Mouse (Mus musculus) heart, embryonic 14.5 days (tissue): Measurements from ENCODE around the gene Tns3. TPM values are rescaled to one million over a fixed set of nuclear protein-coding genes. Genes with fewer than 3 reads are reported as not detected.

Experiments used
- ATAC-seq: fragments of 200-750 bp; cut with Nextera tagmentation; 2 replicates; pipeline ENCODE4 v1.8.0; 2017; ENCODE audit warnings: low read depth, moderate TSS enrichment; ENCODE audit not compliant: insufficient number of reproducible peaks, insufficient read depth, low FRiP score
- H3K27ac ChIP-seq, 2 experiments: fragments of 200-500 bp in 1 of 2; fragments of 300-500 bp in 1 of 2; sonication (generic) in 1 of 2; replicated peaks in 1 of 2; 2 replicates each; pipeline ENCODE4 v1.5.1; 2012 to 2014; ENCODE audit warnings: low read depth in 2 of 2, low read length in 2 of 2, control low read depth in 1 of 2, mild to moderate bottlenecking in 1 of 2, mixed read lengths in 1 of 2; ENCODE audit not compliant: control insufficient read depth in 1 of 2, insufficient read depth in 1 of 2
- H3K27me3 ChIP-seq: fragments of 300-500 bp; sonication (generic); 2 replicates; pipeline ENCODE4 v1.6.1; 2014; ENCODE audit warnings: mild to moderate bottlenecking, low read length, control low read depth; ENCODE audit not compliant: control insufficient read depth, insufficient read depth
- H3K36me3 ChIP-seq: fragments of 300-500 bp; sonication (generic); 2 replicates; pipeline ENCODE4 v1.6.1; 2014; ENCODE audit warnings: mild to moderate bottlenecking, control low read depth, low read length, mixed read lengths; ENCODE audit not compliant: control insufficient read depth, insufficient read depth
- H3K4me1 ChIP-seq, 2 experiments: fragments of 200-500 bp in 1 of 2; fragments of 300-500 bp in 1 of 2; sonication (generic) in 1 of 2; 2 replicates each; pipeline ENCODE4 v1.6.1; 2012 to 2014; ENCODE audit warnings: low read length in 2 of 2, control low read depth in 1 of 2, mixed read lengths in 1 of 2; ENCODE audit not compliant: control insufficient read depth in 2 of 2, insufficient read depth in 2 of 2
- H3K4me2 ChIP-seq: fragments of 300-500 bp; sonication (generic); 2 replicates; pipeline ENCODE4 v1.6.1; 2014; ENCODE audit warnings: mild to moderate bottlenecking, low read length
- H3K4me3 ChIP-seq, 2 experiments: fragments of 200-500 bp in 1 of 2; fragments of 300-500 bp in 1 of 2; sonication (generic) in 1 of 2; 2 replicates each; pipeline ENCODE4 v1.5.1; 2012 to 2014; ENCODE audit warnings: low read length in 2 of 2, mild to moderate bottlenecking in 2 of 2, control low read depth in 1 of 2, low read depth in 1 of 2, moderate library complexity in 1 of 2; ENCODE audit not compliant: control insufficient read depth in 1 of 2, insufficient read depth in 1 of 2
- H3K9ac ChIP-seq: fragments of 300-500 bp; sonication (generic); 2 replicates; pipeline ENCODE4 v1.6.1; 2014; ENCODE audit warnings: mild to moderate bottlenecking, low read length
- H3K9me3 ChIP-seq: fragments of 300-500 bp; sonication (generic); 2 replicates; pipeline ENCODE4 v1.6.1; 2016; ENCODE audit warnings: low read length, control low read depth; ENCODE audit not compliant: control insufficient read depth
- WGBS: fragments of 180-500 bp; shearing (Covaris S2); extraction: QIAGEN DNeasy Blood & Tissue Kit; methylation state at CpG from one replicate; pipeline ENCODE4 v1.1.7; 2014; 5-methylcytosine and 5-hydroxymethylcytosine counted together
- polyA plus RNA-seq: library from polyadenylated mRNA; unstranded; fragments of >200 nt; fragmentation: Nextera tagmentation; extraction: Ambion mirVana; gene quantifications from 2 replicates; pipeline ENCODE4 v1.2.1, GENCODE M21; 2014

Tns3 gene
- polyA plus RNA-seq, 1 experiment from 2014 or later = 14.1 TPM

GRCm38 (mm10) chr11:8585686-8586085 lies 78.6 kb downstream of the Tns3 start:
- H3K27me3 ChIP-seq = no peaks in the 10 kb centered on the region
- H3K4me2 ChIP-seq = no peak overlapping the region
- peak overlapping the region; percentile 17 to 39; a peak in 1 of 4 replicates for H3K27ac ChIP-seq
- WGBS = 53% methylated on average over 3 of the region's 3 CpGs
- no peaks in the 10 kb centered on the region for H3K36me3 ChIP-seq
- H3K4me3 ChIP-seq = no peak overlapping the region
- peaks cover 28 to 48% of the 10 kb centered on the region in 2 experiments for H3K4me1 ChIP-seq
- ATAC-seq = no peak
- H3K9me3 ChIP-seq = no peaks in the 10 kb centered on the region
- no peak overlapping the region for H3K9ac ChIP-seq

- Histone ChIP-seq H3K4me3 (no peak overlapping the region), H3K4me2 (no peak overlapping the region), H3K9ac (no peak overlapping the region), H3K27me3 (no peaks in the 10 kb centered on the region), H3K36me3 (no peaks in the 10 kb centered on the region), H3K4me1 (peaks cover 34 to 56% of the 10 kb centered on the region in 2 experiments), H3K27ac (peak overlapping the region; percentile 29 to 39; a peak in 2 of 4 replicates), H3K9me3 (no peaks in the 10 kb centered on the region)
- 41% methylated on average over 1 of the region's 1 CpGs for WGBS
- no peak for ATAC-seq
Observed at GRCm38 (mm10) chr11:8584925-8585324, 79.4 kb downstream of the Tns3 start.

DNA sequence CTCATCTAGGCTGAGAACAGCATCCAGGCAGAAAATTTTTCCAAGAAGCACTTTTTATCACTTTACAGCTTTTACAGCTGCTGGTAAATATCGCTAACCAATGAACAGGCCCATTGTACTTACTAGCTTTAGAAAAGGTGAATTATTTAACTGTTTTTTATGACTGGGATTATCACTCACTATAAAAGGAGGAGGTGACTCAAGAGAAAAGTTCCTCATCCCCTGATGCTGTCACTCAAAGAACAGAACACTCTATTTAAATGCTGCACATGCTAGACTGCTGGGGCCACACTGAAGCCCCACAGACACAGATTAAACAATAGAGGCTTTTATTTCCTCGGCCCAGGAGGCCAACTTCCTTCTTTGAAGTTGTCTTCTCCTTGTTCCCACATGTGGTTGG lies 80.0 kb downstream of the Tns3 start:
- ATAC-seq = no peak
- Histone ChIP-seq H3K9me3 (no peaks in the 10 kb centered on the region), H3K4me3 (no peak overlapping the region), H3K4me2 (no peak overlapping the region), H3K27me3 (no peaks in the 10 kb centered on the region), H3K27ac (0 out of 4 replicates have a peak overlapping the region, but pooled peaks of 1 of the 2 experiments have one; percentile 39), H3K9ac (no peak overlapping the region), H3K4me1 (peaks cover 35 to 55% of the 10 kb centered on the region in 2 experiments), H3K36me3 (no peaks in the 10 kb centered on the region)
- 70% methylated on average over 2 of the region's 2 CpGs for WGBS

DNA sequence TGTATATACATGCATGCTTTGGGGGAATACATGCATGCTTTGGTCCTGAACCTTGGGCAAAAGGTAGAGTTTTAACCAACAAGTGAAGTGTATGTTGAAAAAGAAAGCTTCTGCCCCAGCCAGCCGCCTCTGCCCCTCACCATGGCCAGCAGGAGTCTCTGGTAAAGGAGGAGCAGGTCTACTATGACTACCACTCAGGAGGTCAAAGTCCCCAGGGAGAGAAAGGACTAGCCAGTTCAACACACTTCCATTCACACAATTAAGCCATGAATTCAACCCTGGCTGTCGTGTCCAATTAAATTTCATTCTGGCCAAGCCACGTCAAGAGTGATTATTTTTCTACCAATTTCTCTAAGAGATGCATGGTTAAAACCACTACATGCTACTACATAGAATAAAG lies 81.2 kb downstream of the Tns3 start:
- WGBS = 86% methylated on average over 3 of the region's 3 CpGs
- H3K9ac ChIP-seq = no peak overlapping the region
- no peaks in the 10 kb centered on the region for H3K9me3 ChIP-seq
- ATAC-seq = no peak
- H3K27ac ChIP-seq = no peak overlapping the region
- H3K27me3 ChIP-seq = no peaks in the 10 kb centered on the region
- no peak overlapping the region for H3K4me3 ChIP-seq
- peaks cover 42 to 66% of the 10 kb centered on the region in 2 experiments for H3K4me1 ChIP-seq
- H3K4me2 ChIP-seq = no peak overlapping the region
- no peaks in the 10 kb centered on the region for H3K36me3 ChIP-seq

DNA sequence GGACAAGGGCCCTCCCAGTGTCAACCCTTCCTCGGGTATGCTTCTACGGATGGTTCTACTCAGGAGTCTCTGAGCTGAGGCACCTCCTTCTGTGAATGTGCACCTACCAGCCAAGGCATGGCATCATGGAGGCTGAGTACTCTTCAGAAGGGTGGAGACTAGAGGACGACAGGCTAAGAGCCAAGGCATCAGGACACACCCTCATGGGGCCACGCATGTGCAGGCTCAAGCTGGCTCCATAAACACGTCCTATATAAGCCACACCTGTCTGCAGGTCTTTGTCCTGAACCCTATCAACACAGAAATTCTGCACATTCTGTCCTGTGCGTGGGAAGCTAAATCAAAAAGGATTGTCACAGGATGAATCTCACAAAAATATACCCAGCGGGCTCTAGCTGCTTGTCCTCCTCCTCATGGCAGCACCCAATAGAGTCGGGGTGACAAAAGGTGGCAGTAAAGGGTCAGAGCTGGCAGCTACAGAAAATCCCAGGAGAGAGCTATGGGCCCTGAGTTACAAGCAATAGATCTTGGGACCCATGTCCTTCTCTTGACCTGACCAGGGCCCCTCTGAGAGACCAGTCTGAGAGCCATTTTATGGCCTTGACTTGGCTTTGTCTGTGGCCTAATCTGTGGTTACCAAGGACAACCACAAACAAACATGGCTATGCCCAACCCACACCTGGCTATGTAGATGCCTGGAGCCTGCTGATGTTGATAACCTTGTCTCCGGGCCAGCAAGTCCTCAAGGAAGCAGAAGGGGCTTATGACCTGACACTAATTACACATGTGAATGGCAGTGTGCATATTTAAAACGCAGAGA lies 82.0 kb downstream of the Tns3 start:
- 68% methylated on average over 10 of the region's 10 CpGs for WGBS
- H3K4me1 ChIP-seq = peaks cover 44 to 71% of the 10 kb centered on the region in 2 experiments

DNA sequence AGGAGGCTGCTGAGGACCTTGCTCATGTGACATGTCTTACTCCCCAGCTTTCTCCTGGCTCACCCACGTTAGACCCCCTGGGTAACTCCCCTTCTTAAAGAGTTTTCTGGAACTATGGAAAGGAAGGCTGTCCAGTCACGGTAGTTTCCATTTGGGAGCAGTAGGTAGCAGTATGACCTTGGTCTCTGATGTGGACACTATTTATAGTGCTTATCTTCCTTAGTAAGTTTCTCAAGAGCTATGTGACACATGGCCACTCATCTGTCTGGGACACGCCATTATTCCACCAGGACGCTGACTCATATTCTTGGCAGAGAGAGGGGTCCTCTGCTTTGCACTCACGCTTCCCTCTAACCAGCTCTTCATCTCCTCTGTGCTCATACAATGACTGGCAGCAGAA lies 84.5 kb downstream of the Tns3 start:
- Histone ChIP-seq H3K9ac (peak overlapping the region; percentile 44; the same call in 1 of the 2 replicates), H3K36me3 (no peaks in the 10 kb centered on the region), H3K9me3 (no peaks in the 10 kb centered on the region), H3K27me3 (no peaks in the 10 kb centered on the region), H3K4me2 (peak overlapping the region; percentile 33), H3K4me3 (no peak overlapping the region), H3K4me1 (peaks cover 46 to 77% of the 10 kb centered on the region in 2 experiments), H3K27ac (peak overlapping the region; percentile 82 to 95)
- peak; percentile 88 for ATAC-seq
- 4% methylated on average over 5 of the region's 5 CpGs for WGBS

More for the DNA sequence above, 82.0 kb downstream of the Tns3 start:
- no peak overlapping the region for H3K9ac ChIP-seq
- H3K4me3 ChIP-seq = no peak overlapping the region
- H3K9me3 ChIP-seq = no peaks in the 10 kb centered on the region
- H3K27me3 ChIP-seq = no peaks in the 10 kb centered on the region
- H3K4me2 ChIP-seq = no peak overlapping the region
- no peaks in the 10 kb centered on the region for H3K36me3 ChIP-seq
- no peak overlapping the region for H3K27ac ChIP-seq
- ATAC-seq = no peak

DNA sequence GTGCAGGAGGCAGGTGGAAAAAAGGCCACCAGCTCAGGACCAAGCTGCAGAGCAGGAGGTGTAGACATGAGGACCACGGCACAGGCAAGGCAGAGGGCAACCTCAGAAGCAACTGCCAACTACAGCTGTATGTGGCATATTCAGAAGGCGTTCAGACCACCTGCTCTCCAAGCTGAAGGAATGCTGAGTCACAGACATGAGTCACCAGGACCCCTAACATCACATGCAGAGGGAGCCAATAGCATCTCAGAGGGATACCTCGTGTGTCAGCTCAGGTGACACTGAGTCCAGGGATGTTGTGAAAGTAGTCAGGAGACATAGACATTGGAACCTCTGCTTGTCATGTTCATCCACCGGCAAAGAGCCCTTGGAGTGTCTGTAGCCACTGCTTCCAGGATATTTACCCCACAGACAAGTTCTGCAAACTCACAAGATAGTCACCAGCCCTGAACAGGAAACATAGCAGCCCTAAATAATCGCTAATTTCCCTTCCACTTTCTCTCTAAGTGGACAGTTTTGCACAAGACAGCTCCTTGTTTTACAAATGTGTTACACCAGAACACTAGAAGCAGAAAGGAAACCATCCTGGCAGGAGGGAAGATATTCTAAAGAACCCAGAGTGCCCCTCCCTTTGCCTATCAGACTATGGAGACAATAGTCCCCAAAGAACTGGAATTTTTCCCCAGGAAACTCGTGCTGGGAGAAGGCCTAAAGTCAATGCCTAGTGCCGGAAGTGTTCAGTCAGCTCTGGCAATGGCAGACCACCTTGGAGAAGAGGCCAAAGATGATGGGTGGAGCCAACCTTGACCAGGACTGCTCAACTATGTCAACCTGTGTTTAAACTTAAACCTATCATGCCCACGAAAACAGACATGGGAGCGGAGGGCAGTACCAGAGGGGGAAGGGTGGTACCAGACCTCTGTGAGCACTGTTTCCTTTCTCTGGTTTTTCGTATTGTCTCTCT lies 88.8 kb downstream of the Tns3 start:
- Histone ChIP-seq H3K4me3 (no peak overlapping the region), H3K27ac (peak overlapping the region in 1 of 2 experiments; percentile 11; a peak in 1 of 4 replicates), H3K4me1 (peaks cover 38 to 60% of the 10 kb centered on the region in 2 experiments), H3K9me3 (no peaks in the 10 kb centered on the region), H3K4me2 (no peak overlapping the region), H3K9ac (no peak overlapping the region; the same call in 1 of the 2 replicates), H3K36me3 (no peaks in the 10 kb centered on the region), H3K27me3 (no peaks in the 10 kb centered on the region)
- no peak for ATAC-seq
- 65% methylated on average over 10 of the region's 10 CpGs for WGBS
